Mouse (Mus musculus) spleen, postnatal 14 days (tissue): ENCODE measurements around the gene Wdfy2.

Experiments
- DNase-seq, 2 experiments: peaks; one replicate each; pipeline ENCODE4 v3.0.0; 2021 to 2022; ENCODE audit warnings: low spot score in 2 of 2

Wdfy2 gene

DNA sequence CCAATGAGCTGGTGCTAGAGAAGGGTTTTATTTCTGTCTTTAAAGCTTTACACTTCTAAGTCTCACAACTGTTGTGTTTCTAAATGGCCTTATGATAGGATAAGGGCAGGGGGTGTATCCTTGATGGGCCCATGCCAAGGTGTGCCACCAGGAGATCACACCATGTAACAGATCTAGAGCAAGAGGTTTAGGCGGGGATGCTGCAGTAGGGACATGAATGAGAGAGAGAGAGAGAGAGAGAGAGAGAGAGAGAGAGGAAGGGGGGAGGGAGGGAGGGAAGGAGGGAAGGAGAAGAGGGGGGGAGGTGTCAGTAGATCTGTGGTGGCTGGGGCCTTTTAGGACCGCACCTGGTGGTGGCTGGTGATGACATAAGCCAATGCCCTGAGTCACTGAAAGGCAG is 5.5 kb downstream of the Wdfy2 start:
- no peak for DNase-seq

DNA sequence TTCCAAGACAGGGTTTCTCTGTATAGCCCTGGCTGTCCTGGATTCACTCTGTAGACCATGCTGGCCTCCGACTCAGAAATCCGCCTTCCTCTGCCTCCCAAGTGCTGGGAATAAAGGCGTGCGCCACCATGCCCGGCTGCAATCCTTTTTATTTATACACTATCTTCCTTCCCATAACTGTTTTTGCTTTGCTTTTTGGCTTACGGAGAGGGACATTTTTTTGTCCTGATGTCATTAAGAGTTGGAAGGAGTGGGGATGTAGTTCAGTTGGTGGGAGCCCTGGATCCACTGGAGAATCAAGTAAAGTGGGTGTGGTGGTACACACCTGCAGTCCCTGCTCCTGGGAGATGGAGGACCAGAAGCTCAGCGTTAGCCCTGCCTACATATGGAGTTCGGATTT is 6.7 kb downstream of the Wdfy2 start:
- DNase-seq = no peak

DNA sequence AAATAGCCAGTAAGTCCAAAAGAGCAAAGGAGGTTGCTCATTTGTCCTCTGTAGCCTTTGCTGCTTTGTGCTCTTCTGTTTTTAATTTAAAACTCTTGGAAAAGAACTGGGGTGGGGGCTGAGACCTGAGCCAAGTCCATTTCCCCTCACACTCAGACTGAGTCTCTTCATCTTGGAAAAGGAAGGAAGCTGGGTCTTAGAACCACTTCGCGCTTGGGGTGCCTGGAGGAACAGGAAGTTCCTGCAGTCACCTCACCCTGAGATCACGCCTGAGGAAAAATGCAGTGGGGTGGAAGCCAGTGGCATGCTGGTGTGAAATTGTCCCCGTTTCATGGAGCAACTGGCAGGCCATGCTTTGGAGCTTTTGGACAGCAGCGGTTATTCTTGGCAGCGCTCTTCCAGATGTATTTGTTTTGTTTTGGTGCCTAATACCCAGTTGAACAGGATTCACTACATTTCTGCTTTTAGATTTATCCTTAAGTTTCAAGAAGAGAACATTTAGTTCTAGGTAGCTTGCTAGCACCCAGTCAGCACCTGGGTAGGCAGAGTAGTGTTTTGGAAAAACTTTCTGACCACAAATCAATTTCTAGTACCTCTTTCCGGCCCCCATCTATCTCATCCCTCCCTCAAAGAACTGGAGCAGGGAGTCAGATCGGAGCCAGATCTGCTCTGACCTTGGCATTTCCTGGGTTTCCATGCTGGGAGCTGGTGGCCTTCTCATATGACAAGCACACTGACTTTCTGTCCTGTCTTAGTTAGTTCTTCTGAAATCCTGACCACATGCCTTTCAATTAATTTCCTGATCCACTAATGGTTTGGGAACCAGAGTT is 7.7 kb downstream of the Wdfy2 start:
- DNase-seq = no peak

GRCm38 (mm10) chr14:62850980-62851379 is 13.5 kb downstream of the Wdfy2 start:
- no peak for DNase-seq

GRCm38 (mm10) chr14:62852840-62853239 is 15.4 kb downstream of the Wdfy2 start:
- no peak for DNase-seq

DNA sequence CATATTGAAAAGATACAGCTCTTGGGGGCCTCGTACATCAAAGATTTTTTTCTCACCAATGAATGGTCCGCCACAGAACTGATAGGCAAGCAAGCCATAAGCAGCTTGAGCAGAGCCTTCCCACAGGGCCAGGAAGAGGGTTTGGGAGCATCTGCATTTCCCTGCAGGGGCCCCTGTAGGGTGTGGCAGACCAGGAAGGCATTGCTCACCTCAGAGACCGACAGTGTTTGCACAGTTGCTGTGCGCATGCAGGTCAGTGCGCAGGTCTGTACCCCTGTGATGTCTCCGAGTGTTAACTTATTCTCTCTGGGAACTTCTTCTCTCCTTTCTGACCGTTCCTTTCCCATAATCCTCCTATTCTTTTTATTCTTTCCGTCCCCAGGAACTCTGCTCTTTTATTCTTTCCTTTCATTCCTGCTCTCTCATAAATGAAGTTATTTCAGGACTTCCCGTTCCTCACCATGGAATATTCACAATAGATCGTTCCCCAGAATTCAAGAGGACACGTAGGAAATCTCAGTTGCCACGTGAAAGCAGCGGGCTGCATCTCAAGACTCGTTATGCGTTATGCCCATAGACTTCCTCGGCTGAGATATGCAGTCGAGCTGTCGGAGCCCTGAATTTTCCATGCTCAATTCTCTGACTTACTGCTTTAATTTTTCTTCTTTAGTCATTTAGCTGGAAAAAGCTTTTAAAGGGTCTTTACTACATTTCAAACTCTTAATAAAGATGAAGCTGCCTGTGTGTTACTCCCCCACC is 17.8 kb downstream of the Wdfy2 start:
- DNase-seq = no peak

DNA sequence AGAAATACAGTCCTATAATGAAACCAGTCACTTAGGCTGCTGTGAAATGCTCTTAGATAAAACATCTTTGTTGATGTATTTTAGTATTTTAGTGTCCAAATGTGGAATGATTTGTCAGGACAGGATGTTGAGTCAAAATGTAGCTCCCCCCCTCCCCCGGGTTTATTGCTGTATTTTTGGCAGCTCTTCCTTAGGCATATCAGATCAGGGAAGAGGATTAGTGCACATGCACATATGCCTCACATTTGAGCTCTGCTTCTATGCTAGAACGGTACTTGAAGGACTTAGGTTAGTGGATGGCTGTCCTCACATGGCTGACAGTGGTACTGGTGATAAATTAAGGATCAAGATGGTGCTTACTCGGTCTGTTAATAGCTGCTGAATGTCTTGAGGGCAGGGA is 18.4 kb downstream of the Wdfy2 start:
- no peak for DNase-seq

- DNase-seq = no peak
These were observed 19.0 kb downstream of the Wdfy2 start for GRCm38 (mm10) chr14:62856490-62856889.

DNA sequence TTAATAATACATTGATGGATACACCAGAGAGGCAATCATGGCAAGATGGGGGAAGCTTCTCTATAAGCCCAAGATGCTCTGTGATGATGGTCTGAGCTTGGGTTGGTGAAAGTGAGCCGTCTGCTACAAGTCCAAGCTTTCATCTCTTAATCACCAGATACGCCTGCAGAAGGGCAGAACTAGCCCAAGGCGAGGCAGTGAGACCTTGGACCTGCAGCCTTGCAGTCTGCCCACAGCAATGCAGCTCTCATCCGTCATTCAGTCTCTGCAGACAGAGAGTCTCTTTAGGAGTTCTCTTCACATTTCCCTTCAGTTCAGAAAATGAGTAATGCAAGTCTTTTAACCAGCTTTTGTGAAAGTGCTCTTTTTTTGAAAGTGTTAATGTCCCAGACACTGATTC is 20.4 kb downstream of the Wdfy2 start:
- no peak for DNase-seq

- DNase-seq = no peak
These were observed 20.8 kb downstream of the Wdfy2 start for GRCm38 (mm10) chr14:62858311-62858710.

GRCm38 (mm10) chr14:62862564-62862963 is 25.1 kb downstream of the Wdfy2 start:
- DNase-seq = no peak

GRCm38 (mm10) chr14:62864254-62864653 is 26.8 kb downstream of the Wdfy2 start:
- DNase-seq = no peak

GRCm38 (mm10) chr14:62865405-62865804 is 27.9 kb downstream of the Wdfy2 start:
- DNase-seq = no peak

DNA sequence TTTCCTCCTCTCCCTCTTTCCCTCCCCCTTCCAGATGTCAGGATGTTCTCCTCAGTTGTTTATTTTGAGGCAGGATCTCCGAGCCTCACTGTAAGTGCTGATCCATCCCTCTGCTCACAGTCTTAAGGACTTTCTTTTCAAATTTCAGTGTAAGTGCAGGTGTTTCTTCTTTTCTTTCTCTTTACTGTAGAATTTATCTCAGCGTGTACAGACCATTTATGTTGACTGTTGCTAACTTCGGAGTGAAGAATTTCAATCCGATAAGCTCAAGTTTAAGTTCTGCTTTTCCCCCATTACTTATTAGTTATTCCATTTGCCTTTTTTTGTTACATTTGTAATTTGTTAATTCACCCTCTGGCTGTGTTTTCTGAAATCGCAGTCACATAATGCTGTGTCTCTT is 29.6 kb downstream of the Wdfy2 start:
- no peak for DNase-seq

DNA sequence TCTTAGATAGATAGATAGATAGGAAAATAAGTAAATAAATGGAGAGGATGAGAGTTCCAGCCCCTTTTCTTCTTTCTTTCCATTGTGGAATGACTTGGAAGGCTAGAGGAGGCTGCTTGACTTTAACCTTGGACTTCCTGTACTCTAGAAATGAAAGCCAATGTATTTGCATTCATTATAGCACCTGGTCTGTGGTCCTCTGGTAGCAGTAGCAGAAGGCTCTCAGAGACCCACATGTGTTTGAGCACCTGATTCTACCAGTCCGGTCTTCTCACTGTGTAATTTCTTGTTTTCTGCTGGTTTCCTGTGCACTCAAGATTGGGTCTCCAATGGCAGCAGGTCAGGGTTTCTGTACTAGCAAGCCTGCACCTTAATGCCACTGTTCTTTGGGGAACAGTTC is 30.1 kb downstream of the Wdfy2 start:
- no peak for DNase-seq

DNA sequence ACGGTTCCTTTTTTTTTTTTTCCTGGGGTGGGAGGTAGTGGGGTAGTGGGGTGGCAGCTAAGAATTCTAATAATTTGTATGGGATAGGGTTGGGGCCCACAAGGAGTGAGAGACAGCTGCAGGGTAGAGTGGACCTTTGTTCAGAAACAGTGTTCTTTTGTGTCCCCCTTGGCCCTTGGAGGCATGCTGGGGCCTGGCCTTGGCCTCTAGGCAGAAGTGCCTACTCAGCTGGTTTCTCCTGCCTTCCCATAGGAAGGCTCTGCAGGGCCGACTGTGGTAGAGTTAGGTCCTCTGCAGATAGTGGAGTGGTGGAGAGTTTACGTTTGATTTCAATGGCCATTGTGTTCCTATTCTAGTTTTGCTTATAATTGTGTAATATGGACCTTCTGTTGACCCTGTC is 30.8 kb downstream of the Wdfy2 start:
- DNase-seq = no peak

DNA sequence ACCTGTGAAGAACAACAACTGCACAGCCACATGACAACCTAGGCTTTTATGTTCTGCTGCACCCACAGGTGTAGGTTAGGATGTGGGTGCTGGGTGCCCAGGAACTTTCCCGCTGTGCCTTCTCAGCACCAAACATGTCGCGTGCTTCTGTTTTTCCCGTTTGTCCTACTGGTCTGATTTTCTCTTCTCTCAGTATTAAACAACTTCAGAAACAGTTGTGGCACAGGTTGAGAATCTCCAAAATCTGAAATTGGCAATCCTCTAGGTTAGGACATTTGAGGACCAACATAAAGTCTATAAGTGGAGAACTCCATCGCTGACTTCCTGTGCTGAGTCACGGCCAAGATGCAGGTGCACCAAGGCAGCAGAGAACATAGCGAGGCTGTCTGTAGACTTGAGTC is 32.8 kb downstream of the Wdfy2 start:
- no peak for DNase-seq

DNA sequence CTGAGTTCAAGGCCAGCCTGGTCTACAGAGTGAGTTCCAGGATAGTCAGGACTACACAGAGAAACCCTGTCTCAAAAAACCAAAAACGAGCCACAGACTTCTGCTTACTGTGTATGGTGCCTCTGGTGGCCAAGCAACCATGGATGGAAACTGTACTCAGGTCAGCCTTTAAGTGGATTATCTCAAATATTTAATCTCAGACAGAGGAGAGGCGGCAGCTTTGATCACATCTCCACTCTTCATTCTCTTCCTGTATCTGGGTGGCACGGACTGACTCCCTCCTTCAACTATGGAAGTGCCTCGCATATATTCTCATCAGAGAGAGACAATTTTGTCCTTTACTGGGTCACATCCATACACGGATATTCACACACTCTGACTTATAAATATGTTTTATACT is 34.0 kb downstream of the Wdfy2 start:
- DNase-seq = no peak

- DNase-seq = no peak
These were observed 34.5 kb downstream of the Wdfy2 start for GRCm38 (mm10) chr14:62871932-62872331.

GRCm38 (mm10) chr14:62873820-62874219 is 36.3 kb downstream of the Wdfy2 start:
- no peak for DNase-seq

DNA sequence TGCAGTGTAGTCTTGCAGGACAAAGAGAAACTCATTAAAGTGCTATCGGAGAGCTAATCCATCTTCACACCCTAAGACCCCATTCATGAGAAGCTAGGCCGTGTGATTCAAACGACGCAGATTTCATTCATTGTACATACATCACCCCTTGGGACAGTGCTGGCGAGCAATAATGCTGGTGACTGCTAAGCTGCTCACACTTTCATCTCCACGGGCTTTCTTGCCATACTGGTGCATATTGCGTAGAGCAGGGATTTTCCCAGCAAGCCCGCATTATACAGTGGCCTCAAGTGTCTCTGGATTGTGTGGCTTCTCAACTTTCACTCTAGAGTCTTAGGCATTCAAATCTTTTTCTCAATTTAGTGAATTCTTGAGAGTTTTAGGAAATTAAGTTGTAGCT is 36.9 kb downstream of the Wdfy2 start:
- DNase-seq = no peak

- peak in 1 of 2 experiments; percentile 20 for DNase-seq
These were observed 40.6 kb downstream of the Wdfy2 start for GRCm38 (mm10) chr14:62878076-62878475.
